Mouse (Mus musculus) induced T-regulatory cell, adult 2 months (primary cell): ENCODE results near the gene Vmn2r75.
"Not testable (repeated sequence)": the region's sequence is repeated elsewhere in the genome, so short reads cannot be mapped to it uniquely, and the experiment has no call there.

Experiments
- DNase-seq: peaks from one replicate; pipeline ENCODE4 v3.0.0-alpha.2; 2012; ENCODE audit warnings: low read depth

Gene Vmn2r75

DNA sequence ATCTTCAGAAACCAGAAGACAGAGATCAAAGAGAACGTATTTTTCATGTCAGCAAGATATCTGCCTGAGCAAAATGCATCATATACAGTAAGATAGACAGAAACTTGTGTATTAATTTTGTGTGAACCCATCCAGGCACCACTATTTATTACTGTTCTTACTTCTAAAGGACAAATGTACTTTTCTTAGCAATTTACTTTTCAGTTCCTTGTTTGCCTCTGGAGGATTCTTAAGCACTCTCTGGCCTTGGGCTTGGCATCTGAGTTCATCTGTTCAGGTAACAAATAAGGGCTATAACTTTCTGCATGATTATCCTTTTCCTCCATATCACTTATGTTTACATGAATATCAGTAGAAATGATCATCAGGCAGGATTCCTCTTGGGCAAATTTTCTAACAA, at the start of gene Vmn2r75:
Gene Vmn2r75, minus strand, starts transcription at position 101 of the 400 bp plus-strand sequence.
- not testable (repeated sequence) for DNase-seq

GRCm38 (mm10) chr7:86211345-86211744, 39.8 kb upstream of the Vmn2r75 start:
- DNase-seq = no peak
